Mouse (Mus musculus): ENCODE measurements around the gene Foxf1.

The Foxf1 gene

DNA sequence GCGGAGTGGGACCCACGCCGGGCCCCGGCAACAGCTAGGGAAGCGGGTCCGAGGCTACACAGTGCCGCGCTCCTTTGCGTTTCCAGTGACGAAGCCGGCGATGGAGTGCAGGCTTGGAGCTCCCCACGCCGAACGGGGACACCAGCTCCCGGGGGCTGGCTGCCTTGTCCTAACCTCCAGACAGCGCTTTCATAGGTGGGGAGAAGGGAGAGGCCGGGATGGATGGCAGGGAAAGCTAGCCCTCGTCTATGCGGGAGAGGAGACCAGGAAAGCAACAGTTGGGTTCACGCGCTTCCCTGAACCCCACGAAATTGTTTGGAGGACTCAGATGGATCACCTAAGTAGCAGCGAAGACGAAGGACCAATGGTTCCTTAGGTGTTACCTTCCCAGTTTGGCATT lies 30.9 kb downstream of the Foxf1 start:
- DNase-seq (ENCODE audit: low spot score): no peak

DNA sequence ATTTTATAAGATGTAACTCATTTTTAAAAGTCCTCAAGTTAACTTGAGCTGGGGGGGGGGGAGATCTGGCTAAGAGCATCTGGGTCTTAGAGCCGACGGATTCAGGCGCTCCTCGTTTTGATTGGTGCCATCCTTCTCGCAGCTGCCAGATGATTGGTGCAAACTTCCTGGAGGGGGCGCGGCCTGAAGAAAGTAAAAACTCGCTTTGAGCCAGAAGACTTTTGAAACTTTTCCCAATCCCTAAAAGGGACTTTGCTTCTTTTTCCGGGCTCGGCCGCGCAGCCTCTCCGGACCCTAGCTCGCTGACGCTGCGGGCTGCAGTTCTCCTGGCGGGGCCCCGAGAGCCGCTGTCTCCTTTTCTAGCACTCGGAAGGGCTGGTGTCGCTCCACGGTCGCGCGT lies 31.8 kb downstream of the Foxf1 start, which contains the start of gene Foxc2:
Foxc2 (plus strand) TSS at position 224 of the 400 bp plus-strand sequence.
- peak; percentile 70 for DNase-seq (ENCODE audit: low spot score)

DNA sequence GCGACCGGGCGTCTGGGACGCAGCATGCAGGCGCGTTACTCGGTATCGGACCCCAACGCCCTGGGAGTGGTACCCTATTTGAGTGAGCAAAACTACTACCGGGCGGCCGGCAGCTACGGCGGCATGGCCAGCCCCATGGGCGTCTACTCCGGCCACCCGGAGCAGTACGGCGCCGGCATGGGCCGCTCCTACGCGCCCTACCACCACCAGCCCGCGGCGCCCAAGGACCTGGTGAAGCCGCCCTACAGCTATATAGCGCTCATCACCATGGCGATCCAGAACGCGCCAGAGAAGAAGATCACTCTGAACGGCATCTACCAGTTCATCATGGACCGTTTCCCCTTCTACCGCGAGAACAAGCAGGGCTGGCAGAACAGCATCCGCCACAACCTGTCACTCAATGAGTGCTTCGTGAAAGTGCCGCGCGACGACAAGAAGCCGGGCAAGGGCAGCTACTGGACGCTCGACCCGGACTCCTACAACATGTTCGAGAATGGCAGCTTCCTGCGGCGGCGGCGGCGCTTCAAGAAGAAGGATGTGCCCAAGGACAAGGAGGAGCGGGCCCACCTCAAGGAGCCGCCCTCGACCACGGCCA lies 32.5 kb downstream of the Foxf1 start:
- DNase-seq (ENCODE audit: low spot score): no peak

DNA sequence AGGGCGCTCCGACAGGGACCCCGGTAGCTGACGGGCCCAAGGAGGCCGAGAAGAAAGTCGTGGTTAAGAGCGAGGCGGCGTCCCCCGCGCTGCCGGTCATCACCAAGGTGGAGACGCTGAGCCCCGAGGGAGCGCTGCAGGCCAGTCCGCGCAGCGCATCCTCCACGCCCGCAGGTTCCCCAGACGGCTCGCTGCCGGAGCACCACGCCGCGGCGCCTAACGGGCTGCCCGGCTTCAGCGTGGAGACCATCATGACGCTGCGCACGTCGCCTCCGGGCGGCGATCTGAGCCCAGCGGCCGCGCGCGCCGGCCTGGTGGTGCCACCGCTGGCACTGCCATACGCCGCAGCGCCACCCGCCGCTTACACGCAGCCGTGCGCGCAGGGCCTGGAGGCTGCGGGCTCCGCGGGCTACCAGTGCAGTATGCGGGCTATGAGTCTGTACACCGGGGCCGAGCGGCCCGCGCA lies 33.0 kb downstream of the Foxf1 start:
- no peak for DNase-seq (ENCODE audit: low spot score)

DNA sequence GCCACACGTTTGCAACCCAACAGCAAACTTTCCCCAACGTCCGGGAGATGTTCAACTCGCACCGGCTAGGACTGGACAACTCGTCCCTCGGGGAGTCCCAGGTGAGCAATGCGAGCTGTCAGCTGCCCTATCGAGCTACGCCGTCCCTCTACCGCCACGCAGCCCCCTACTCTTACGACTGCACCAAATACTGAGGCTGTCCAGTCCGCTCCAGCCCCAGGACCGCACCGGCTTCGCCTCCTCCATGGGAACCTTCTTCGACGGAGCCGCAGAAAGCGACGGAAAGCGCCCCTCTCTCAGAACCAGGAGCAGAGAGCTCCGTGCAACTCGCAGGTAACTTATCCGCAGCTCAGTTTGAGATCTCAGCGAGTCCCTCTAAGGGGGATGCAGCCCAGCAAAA lies 33.7 kb downstream of the Foxf1 start:
- DNase-seq (ENCODE audit: low spot score): no peak

DNA sequence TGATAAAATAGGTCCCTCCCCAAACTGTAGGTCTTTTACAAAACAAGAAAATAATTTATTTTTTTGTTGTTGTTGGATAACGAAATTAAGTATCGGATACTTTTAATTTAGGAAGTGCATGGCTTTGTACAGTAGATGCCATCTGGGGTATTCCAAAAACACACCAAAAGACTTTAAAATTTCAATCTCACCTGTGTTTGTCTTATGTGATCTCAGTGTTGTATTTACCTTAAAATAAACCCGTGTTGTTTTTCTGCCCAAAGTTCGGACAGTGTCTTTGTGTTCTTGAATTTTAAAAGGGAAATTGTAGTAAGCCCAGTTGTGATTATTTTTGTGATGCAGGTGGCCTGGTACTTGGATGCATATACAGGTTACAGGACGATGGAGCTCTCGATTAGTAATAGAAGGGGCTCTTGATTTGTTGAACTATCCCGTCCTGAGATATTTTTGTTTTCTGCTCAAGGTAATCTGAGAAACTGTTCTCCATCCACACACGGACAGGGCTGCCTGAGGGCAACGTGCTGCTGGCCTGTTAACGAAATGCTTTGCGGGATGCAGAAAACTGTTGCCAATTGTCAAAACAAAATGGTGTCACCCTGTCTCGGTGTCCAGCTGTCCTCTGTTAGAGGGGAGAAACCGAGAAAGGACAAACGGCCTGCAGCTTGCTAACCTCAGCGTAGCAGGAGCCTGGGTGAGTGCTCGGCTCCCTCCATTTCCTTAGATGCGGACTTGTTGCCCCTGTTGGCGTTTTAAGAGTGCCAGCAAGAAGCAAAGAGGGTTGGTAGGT lies 34.6 kb downstream of the Foxf1 start:
- no peak for DNase-seq (ENCODE audit: low spot score)

DNA sequence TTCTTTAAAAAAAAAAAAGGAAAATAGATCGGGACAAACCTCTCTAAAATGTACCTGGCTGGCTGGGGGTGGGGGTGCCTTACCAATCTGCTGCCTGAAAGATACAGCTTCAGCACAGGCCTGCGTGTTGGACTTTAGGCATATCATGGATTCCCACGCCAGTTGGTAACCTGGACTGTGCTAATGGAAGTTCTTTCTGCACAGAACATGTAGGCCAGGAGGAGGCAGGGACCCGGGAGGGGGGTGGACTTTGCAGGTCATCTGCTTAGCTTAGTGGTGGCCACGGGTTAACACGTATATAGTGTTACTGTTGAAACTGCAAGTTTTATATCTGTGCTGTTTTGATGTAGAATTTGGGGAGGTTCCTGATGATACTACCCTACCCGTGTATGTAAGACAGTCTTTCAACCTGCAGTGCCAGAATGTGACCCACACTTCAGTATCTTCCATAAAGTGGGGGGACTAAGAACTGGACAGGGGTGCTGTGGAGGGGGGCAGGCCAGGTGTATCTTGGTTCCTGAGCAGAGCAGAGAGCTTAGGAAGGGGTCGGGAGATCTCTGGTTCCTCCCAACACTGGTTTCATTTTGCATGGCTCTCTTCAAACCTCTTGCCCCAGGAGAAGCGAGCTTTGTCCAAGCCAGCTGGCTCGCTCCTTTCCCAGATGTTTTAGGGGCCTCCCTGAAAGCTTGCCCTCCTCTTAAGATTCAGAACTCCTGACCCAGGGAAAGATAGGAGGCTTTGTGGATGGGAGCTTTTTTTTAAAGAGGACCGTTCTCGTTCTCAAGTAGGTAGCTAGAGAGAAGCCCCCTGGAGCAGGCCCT lies 35.7 kb downstream of the Foxf1 start:
- no peak for DNase-seq (ENCODE audit: low spot score)

DNA sequence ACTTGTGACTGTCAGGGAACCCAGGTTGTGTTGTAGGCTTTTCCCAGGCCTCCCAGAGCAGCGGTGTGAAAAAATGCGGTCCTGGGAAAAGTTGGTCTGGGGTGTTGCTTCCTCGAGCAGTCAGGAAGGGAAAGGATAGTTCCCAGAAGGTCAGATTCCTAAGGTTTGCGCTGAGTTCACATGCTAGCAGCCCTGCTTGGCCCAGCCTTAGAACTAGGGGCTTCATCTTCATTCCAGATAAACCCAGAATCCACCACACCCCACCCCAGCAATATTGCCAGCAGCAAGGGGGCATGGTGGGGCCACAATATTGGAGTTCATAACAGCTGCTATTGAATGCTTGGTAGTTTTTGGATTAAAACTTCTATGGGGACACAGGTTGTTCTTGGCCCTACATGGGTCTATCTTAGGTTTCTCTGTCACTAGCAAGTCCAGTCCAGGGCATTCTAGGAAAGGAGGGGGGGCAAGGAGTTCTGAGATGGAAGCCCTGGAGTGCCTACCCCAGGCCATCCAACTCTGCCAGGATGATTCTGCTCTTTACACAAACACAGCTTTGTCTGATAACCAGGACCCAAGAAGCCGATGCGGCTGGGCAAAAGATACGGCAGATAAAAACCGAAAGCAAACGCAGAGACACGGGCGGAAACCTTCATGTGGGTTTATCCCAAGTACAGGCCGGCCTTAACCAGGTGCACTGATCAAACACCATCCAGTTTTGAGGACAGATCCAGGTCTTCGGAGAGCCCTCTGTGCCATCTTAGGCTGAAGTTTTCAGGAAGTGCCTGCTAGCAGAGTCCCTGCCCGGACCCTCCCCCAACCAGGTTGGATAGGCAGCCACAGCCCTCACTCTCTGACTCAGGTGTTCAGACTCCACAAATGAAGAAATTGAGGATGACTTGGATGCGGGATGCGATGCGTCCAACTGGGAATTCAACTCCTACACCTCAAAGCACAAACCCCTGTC lies 36.6 kb downstream of the Foxf1 start:
- no peak for DNase-seq (ENCODE audit: low spot score)

DNA sequence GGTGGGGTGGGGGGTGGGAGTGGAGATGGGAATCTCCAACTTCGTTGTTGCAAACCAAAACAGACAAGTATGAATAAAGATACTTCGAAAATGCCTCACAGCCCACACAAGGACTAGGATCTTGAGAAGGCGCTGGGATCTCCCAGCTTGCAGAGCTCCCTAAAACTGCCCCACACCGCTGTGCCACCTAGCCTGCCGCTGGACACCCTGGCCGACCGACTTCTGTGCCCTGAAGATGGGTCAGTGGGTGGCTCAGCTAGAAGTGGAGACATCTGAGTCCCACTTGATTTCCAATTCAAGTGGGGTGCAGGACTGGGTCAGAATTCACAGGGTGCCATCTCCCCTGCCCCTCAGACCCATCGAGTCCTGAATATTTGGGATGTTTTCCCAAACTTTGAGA lies 37.5 kb downstream of the Foxf1 start:
- no peak for DNase-seq (ENCODE audit: low spot score)

DNA sequence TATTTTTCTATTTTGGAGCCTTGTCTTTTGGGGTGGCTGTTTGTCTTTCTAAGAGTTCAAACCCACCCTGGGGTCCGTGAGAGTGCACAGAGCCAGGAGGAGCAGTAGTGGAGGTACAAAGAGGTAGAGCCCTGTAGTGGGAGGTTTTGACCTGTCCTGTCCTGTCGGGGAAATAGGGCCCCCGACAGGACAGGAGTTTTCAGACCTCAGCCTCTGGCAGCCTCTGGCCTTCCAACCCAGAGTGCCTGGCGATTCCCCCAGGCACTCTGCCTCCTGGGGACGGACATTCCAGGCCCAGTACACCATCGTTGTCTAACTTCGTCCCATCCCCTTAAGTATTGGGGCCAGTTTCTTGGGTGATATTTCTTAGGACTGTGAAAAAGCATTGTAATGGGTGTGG lies 38.2 kb downstream of the Foxf1 start:
- no peak for DNase-seq (ENCODE audit: low spot score)

DNA sequence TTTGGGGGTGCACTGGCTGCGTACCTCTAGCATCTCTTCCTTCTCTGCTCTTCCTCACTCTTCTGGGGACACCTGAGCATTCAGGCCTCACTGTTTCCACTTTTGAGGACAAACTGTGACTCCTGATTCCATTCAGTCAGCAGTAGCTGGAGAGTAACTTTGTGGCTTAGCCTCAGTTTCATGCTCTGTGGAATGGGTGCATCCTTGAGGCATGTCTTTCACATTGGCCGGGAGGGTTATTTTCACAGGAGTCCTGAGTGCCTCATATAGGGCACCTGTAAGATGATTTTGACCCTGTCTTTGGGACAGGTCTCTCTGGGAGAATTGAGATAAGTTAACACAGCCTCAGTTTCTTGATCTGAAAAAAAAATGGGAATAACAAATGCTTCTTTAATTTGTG lies 38.9 kb downstream of the Foxf1 start:
- DNase-seq (ENCODE audit: low spot score): no peak

DNA sequence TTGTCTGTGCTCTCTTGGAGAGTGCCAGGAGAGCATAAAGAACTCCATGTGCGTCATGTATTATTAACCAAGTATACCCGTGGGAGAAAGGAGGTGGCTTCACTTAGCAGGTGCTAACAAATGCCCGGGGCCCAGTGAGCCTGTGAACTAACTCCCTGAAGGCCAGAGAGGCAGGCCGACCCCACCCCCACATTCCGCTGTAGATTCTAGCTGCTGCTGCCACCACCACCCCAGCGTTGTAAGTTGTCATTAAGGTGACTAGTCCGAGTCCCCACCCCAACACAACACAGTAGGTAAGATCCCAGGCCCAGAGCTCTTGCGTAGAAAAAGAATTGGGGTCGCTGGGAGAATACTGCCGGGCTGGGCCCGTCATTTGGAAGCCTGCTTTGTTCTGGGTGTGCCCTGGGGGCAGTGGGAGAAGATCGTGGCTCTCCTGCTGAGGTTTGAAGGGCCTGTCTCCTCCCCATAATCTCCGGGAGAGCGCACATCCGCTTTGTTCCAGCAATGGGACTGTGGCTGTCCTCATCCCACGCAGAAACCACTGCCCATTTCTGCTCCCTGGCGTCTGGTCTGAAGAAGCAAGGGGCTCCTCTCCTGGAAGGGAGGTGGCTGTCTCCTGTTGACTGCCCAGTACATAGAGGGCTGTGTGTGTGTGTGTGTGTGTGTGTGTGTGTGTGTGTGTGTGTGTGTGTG lies 40.5 kb downstream of the Foxf1 start:
- no peak for DNase-seq (ENCODE audit: low spot score)

DNA sequence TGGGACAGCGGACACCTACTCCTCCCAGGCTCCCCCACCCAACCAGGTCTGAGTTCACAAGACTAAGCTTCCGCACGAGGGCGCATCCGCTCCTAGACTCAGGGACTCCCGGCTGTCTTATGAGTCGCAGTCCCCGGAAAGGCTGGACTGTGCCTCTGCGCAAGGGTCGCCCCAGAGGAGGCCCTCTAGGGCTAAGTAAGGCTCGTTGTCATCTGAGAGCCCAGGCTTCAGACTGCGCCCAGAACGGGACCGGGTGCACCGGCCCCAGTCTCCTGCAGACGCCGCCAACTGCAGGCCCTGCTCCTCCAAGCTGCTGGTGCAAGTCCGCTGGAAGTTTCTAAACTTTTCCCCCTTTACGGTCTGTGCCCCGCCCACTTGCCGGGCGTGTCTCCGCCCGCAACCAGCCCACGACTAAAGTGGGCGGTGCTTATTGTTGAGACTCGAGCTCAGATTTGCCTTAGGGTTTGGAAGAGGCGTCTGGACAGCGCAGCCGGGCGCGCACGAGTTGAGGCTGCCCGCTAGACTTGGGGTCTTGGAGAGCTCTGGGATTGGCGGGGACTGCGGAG lies 41.2 kb downstream of the Foxf1 start:
- peak; percentile 60 for DNase-seq (ENCODE audit: low spot score)

DNA sequence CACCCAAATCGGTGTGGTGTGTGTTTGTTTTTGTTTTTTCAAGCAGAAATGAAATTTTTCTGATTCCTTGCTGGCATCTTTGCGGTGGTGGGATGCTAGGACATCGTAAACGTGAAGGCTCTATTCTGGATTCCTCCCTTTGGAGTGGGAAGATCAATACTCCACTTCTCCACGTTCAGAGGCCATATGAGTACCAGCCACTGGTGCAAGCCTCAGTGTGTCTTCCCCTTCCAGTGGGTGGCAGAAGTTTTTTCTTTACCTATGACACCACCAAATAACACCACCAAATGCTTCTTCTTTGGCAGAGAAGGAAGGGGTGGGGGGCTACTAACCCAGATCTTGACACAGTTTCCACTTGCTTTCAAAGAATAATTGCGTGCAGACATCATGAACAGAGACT lies 42.0 kb downstream of the Foxf1 start:
- DNase-seq (ENCODE audit: low spot score): no peak

DNA sequence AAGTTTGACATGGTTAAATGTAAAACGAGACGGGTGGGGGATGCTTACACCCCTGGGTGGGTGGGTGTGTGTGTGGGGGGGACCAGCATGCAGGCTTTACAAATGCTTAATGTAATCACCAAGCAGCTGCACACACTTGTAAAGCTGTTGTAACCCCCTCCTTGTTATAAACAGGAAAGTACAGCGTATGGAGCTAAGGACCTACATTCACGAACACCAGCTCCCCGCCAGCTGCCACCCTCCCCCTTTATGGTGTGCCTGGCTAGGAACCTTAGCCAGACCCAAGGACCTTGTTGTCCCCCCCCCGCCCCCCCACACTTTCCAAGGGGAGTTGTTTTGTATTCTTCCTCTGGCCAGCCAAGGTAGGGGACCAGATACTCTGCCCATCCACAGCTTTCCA lies 42.5 kb downstream of the Foxf1 start:
- no peak for DNase-seq (ENCODE audit: low spot score)

DNA sequence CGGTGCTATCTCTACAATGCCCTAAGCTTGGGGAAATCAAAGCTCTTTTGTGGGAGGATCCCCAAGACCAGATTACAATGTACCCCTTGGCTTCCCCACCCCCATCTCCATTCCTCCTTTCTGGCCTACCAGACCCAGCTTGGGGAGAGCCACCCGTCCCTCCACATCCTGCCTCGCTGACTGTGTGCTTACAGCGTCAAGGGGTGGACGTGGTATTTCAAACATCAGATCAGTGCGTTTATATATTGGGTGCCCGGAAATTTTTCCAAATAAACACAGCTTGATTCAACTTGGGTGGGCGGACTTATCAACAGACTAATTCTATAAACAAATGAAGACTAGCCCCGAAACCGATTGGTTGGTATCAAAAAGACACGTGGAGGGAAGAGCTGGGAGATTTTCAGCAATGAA lies 43.1 kb downstream of the Foxf1 start:
- no peak for DNase-seq (ENCODE audit: low spot score)

DNA sequence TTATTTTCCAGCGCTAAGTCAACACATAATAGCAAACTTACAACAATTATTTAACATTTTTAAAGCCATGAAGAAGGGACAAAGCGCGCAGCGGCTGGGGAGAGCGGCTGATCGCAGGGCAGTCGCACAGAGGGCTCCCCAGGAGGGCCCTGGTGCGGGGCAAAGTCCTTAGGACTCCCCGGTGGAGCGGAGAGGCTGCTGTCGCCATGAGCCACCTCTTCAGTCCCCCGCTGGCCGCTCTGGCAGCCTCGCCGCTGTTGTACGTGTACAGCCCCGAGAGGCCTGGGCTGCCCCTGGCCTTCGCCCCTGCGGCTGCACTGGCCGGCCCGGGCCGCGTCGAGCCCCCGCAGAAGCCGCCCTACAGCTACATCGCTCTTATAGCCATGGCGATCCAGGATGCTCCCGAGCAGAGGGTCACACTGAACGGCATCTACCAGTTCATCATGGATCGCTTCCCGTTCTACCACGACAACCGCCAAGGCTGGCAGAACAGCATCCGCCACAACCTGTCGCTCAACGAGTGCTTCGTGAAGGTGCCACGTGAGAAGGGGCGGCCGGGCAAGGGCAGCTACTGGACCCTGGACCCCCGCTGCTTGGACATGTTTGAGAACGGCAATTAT lies 43.7 kb downstream of the Foxf1 start, which contains the start of gene Foxl1:
Foxl1 (plus strand) TSS at position 185 of the 620 bp plus-strand sequence.
- no peak for DNase-seq (ENCODE audit: low spot score)

DNA sequence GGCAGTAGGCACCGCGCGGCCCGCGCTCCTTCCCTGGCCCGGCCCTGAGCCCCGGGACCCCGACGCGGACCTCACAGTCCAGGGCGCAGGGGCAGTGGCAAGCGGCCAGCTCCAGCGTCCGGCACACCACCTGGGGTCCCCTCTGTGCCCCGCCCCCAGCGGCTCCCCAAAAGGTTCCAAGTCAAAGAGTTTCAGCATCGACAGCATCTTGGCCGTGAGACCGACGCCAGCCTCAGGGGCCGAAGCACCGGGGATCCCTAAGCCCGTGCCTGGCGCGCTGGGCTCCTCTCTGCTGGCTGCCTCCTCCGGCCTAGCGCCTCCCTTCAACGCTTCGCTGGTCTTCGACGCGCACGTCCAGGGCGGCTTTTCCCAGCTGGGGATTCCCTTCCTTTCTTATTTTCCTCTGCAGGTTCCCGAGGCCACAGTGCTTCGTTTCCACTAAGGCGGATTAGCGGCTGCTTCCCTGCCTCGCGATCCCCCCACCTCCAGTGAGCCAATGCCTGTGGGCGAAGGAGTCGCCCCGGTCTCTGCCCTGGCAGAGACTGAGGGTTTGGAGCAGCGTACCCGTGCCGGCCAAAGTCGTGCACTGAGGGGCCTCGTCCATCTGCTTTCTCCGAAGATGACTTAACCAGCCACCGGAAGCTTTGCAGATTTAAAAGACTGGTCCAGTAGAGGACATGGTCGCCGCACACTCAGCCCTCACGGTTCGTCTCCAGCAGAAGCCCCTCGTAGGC lies 44.5 kb downstream of the Foxf1 start:
- DNase-seq (ENCODE audit: low spot score): no peak

DNA sequence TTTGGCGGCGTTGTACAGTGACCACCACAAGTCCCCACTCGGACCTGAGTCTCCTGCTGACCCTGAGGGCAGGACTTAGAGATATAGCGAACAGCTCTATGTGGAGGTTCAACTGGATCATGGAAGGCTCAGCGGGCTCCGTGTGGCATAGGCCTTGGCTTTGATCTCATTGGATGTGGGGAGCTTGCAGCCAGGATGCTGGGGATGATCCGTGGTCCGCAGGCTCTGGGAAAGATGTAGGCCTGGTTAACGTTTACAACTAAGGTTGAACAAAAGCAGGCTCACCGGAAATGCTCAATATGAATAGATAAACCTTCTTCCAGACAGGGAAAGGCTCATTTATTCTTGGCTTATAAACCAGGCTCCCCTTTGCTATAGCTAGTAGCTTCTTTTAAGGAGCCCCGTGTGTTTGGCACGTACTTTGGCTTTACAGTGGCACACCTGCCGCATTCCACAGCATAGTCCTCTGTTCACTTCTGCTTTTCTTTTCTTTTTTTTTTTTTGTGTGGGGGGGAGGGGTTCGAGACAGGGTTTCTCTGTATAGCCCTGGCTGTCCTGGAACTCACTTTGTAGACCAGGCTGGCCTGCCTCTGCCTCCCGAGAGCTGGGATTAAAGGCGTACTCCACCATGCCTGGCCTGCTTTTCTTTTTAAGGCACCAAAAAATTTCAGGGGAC lies 45.2 kb downstream of the Foxf1 start:
- no peak for DNase-seq (ENCODE audit: low spot score)

All from urinary bladder, postnatal 25 days (tissue).